ENCODE assay signal across 8 mouse cellular contexts in the genomic region with DNA sequence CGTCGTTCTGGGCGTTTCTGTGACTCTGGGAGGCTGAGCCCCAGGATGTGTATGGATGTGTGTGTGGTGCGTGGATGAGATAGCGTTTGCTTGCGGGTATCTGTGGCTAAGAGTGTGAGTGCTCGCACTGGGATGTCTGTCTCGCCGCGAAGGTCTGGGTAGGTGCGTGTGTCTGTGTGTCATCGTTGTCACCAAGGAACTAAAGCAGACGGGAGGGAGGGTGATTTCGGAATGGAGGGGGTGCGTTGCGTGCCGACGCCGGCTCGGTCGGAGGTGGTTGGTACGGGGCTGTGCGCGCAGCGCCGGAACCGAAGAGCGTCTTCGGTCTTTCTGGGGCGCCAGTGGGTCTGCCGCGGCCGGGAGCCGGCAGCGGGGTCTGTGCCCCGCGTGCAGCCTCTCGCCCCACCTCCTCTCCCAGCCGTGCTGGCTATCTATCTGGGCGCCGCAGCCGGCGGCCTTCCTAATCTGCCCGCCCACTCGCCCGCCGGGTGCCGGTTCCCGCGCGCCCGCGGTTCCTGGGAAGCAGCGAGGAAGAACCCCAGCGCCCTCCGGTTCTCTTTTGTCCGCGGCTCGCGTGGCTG. TPM values are rescaled to one million over a fixed set of nuclear protein-coding genes. Genes with fewer than 3 reads are reported as not detected.
DNase-seq lines count a peak whose midpoint lies in the region; ATAC-seq and TF ChIP-seq lines count a peak whose summit lies in the region.

No protein-coding gene starts in this region.

- no peaks in the 10 kb centered on the region for H3K27me3 ChIP-seq in thymus, adult 2 months (ENCODE audit: control insufficient read depth, insufficient read depth, low read length)
- H3K27me3 ChIP-seq in forebrain, embryonic 16.5 days (replicated peaks; ENCODE audit: control insufficient read depth, insufficient read depth, low read length): no peaks in the 10 kb centered on the region
- no peaks in the 10 kb centered on the region for H3K27me3 ChIP-seq in intestine, embryonic 16.5 days (replicated peaks; ENCODE audit: control insufficient read depth, insufficient read depth, low read length)
- H3K27me3 ChIP-seq in testis, adult 2 months (ENCODE audit: control insufficient read depth, insufficient read depth, low read length): no peaks in the 10 kb centered on the region

- H3K36me3 ChIP-seq in thymus, adult 2 months (ENCODE audit: control insufficient read depth, insufficient read depth, low read length): no peaks in the 10 kb centered on the region
- no peaks in the 10 kb centered on the region for H3K36me3 ChIP-seq in forebrain, embryonic 16.5 days (ENCODE audit: control insufficient read depth, insufficient read depth)
- H3K36me3 ChIP-seq in intestine, embryonic 16.5 days (ENCODE audit: control insufficient read depth, insufficient read depth, low read length): no peaks in the 10 kb centered on the region
- H3K36me3 ChIP-seq in testis, adult 2 months (ENCODE audit: control insufficient read depth, insufficient read depth, low read length): no peaks in the 10 kb centered on the region

- whole genome bisulfite sequencing in thymus, adult 2 months: 1% methylated on average over 59 of the region's 60 CpGs
- WGBS in forebrain, embryonic 16.5 days: 0% methylated on average over 60 of the region's 60 CpGs
- under 1% methylated on average over 59 of the region's 60 CpGs for WGBS in intestine, embryonic 16.5 days

- TF ChIP-seq CTCF in thymus, adult 2 months (IDR thresholded peaks at IDR 0.05; ENCODE audit: borderline replicate concordance, control insufficient read depth, extremely low read depth, insufficient read depth, low read length, poor library complexity): no peak
- no peak for TF ChIP-seq CTCF in testis, adult 2 months (IDR thresholded peaks at IDR 0.05; ENCODE audit: control insufficient read depth, insufficient read depth, insufficient replicate concordance, low read depth, low read length)

- peak overlapping the region; percentile 98 for H3K4me2 ChIP-seq in forebrain, embryonic 16.5 days (ENCODE audit: low read length)
- peak overlapping the region; percentile 86 for H3K4me2 ChIP-seq in intestine, embryonic 16.5 days (ENCODE audit: low read depth, low read length)

- no peak for DNase-seq in thymus, adult 2 months
- no peak for DNase-seq in thymus, postnatal 36 days
- DNase-seq in c-Kit-negative CD71-positive TER-119-positive erythroid progenitor cells, embryonic 14.5 days (ENCODE audit: low read depth, low spot score): peak; percentile 69
- peak; percentile 89 for DNase-seq in liver

- H3K9me3 ChIP-seq in forebrain, embryonic 16.5 days (ENCODE audit: control insufficient read depth, low read length): no peaks in the 10 kb centered on the region
- H3K9me3 ChIP-seq in intestine, embryonic 16.5 days (ENCODE audit: control insufficient read depth, low read length): no peaks in the 10 kb centered on the region

- TF ChIP-seq POLR2A in thymus, adult 2 months (IDR thresholded peaks at IDR 0.05; ENCODE audit: control insufficient read depth, extremely low read depth, insufficient read depth, low read length, poor library complexity): no peak
- no peak for TF ChIP-seq POLR2A in testis, adult 2 months (IDR thresholded peaks at IDR 0.05; ENCODE audit: control insufficient read depth, low read depth, low read length)

- H3K27ac ChIP-seq in thymus, adult 2 months (ENCODE audit: control insufficient read depth, insufficient read depth, low read length): no peak overlapping the region
- H3K27ac ChIP-seq in forebrain, embryonic 16.5 days (ENCODE audit: low read length): peak overlapping the region; percentile 77
- H3K27ac ChIP-seq in intestine, embryonic 16.5 days (ENCODE audit: low read length): peak overlapping the region; percentile 90
- H3K27ac ChIP-seq in testis, adult 2 months (ENCODE audit: control insufficient read depth, insufficient read depth, low read depth, low read length): peak overlapping the region; percentile 74

- H3K9ac ChIP-seq in forebrain, embryonic 16.5 days (replicated peaks; ENCODE audit: low read depth, low read length): peak overlapping the region; percentile 79
- H3K9ac ChIP-seq in intestine, embryonic 16.5 days (ENCODE audit: low read depth, low read length): peak overlapping the region; percentile 82

- H3K4me1 ChIP-seq in thymus, adult 2 months (replicated peaks; ENCODE audit: control insufficient read depth, insufficient read depth, low read length): peaks cover 9% of the 10 kb centered on the region; the same call in 1 of the 2 replicates
- H3K4me1 ChIP-seq in forebrain, embryonic 16.5 days (replicated peaks; ENCODE audit: control insufficient read depth, insufficient read depth, low read length): peaks cover 11% of the 10 kb centered on the region
- peaks cover 22% of the 10 kb centered on the region for H3K4me1 ChIP-seq in intestine, embryonic 16.5 days (ENCODE audit: control insufficient read depth, insufficient read depth, low read length)
- peaks cover 10% of the 10 kb centered on the region for H3K4me1 ChIP-seq in testis, adult 2 months (ENCODE audit: control insufficient read depth, insufficient read depth, low read length)

- ATAC-seq in forebrain, embryonic 16.5 days: peak; percentile 22
- ATAC-seq in intestine, embryonic 16.5 days: peak; percentile 36
- 0 out of 2 replicates have a peak, but pooled peaks have one; percentile 8 for ATAC-seq in monocyte, adult 5-6 weeks (replicated peaks; ENCODE audit: insufficient number of reproducible peaks, low FRiP score, low TSS enrichment, poor library complexity, severe bottlenecking)

- H3K4me3 ChIP-seq in thymus, adult 2 months (ENCODE audit: control insufficient read depth, insufficient read depth, low read length): peak overlapping the region; percentile 83
- peak overlapping the region; percentile 79 for H3K4me3 ChIP-seq in forebrain, embryonic 16.5 days (replicated peaks; ENCODE audit: low read length)
- peak overlapping the region; percentile 73 for H3K4me3 ChIP-seq in intestine, embryonic 16.5 days (ENCODE audit: low read length)
- peak overlapping the region; percentile 96 for H3K4me3 ChIP-seq in testis, adult 2 months (ENCODE audit: control insufficient read depth, low read depth, low read length)

RNA-seq across cellular contexts. Expression of gene Slc6a9, which starts 1.3 kb away (rescaled TPM):
- 4.7 and 8.2 TPM in 2 replicates for polyA plus RNA-seq in thymus, adult 2 months (2012; rRNA removed)
- polyA plus RNA-seq in forebrain, embryonic 16.5 days (2015; fragmentation: Nextera tagmentation; extraction: Ambion mirVana): 12.0 and 16.2 TPM in 2 replicates
- 10.1 and 10.8 TPM in 2 replicates for polyA plus RNA-seq in intestine, embryonic 16.5 days (2015; fragmentation: Nextera tagmentation; extraction: Ambion mirVana)
- total RNA-seq in monocyte, adult 5-6 weeks (2017): 1.8 to 2.8 TPM in 2 of 3 replicates, not detected in the other
- polyA plus RNA-seq in testis, adult 2 months (2012; rRNA removed): 6.4 and 7.4 TPM in 2 replicates

RNA-seq across cellular contexts. Expression of gene Ccdc24, which starts 36.7 kb away (rescaled TPM):
- 0.51 and 0.81 TPM in 2 replicates for polyA plus RNA-seq in thymus, adult 2 months (2012; rRNA removed)
- 2.0 and 2.4 TPM in 2 replicates for polyA plus RNA-seq in forebrain, embryonic 16.5 days (2015; fragmentation: Nextera tagmentation; extraction: Ambion mirVana)
- polyA plus RNA-seq in intestine, embryonic 16.5 days (2015; fragmentation: Nextera tagmentation; extraction: Ambion mirVana): 0.66 and 0.86 TPM in 2 replicates
- total RNA-seq in monocyte, adult 5-6 weeks (2017): not detected in 3 replicates
- 137 and 146 TPM in 2 replicates for polyA plus RNA-seq in testis, adult 2 months (2012; rRNA removed)

RNA-seq across cellular contexts. Expression of gene B4galt2, which starts 47.7 kb away (rescaled TPM):
- 3.7 and 4.4 TPM in 2 replicates for polyA plus RNA-seq in thymus, adult 2 months (2012; rRNA removed)
- 47.8 and 47.9 TPM in 2 replicates for polyA plus RNA-seq in forebrain, embryonic 16.5 days (2015; fragmentation: Nextera tagmentation; extraction: Ambion mirVana)
- 10.5 and 11.1 TPM in 2 replicates for polyA plus RNA-seq in intestine, embryonic 16.5 days (2015; fragmentation: Nextera tagmentation; extraction: Ambion mirVana)
- total RNA-seq in monocyte, adult 5-6 weeks (2017): not detected in 3 replicates
- polyA plus RNA-seq in testis, adult 2 months (2012; rRNA removed): 28.5 and 33.1 TPM in 2 replicates

RNA-seq across cellular contexts. Expression of gene Atp6v0b, which starts 51.5 kb away (rescaled TPM):
- 372 and 526 TPM in 2 replicates for polyA plus RNA-seq in thymus, adult 2 months (2012; rRNA removed)
- polyA plus RNA-seq in forebrain, embryonic 16.5 days (2015; fragmentation: Nextera tagmentation; extraction: Ambion mirVana): 426 and 531 TPM in 2 replicates
- 345 and 371 TPM in 2 replicates for polyA plus RNA-seq in intestine, embryonic 16.5 days (2015; fragmentation: Nextera tagmentation; extraction: Ambion mirVana)
- 121 to 188 TPM (median 178 TPM) in 3 replicates for total RNA-seq in monocyte, adult 5-6 weeks (2017)
- 214 and 232 TPM in 2 replicates for polyA plus RNA-seq in testis, adult 2 months (2012; rRNA removed)

RNA-seq across cellular contexts. Expression of gene Dph2, which starts 56.2 kb away (rescaled TPM):
- polyA plus RNA-seq in thymus, adult 2 months (2012; rRNA removed): 38.8 and 45.8 TPM in 2 replicates
- 29.8 and 30.1 TPM in 2 replicates for polyA plus RNA-seq in forebrain, embryonic 16.5 days (2015; fragmentation: Nextera tagmentation; extraction: Ambion mirVana)
- 17.1 and 19.4 TPM in 2 replicates for polyA plus RNA-seq in intestine, embryonic 16.5 days (2015; fragmentation: Nextera tagmentation; extraction: Ambion mirVana)
- total RNA-seq in monocyte, adult 5-6 weeks (2017): 2.1 to 15.0 TPM (median 4.2 TPM) in 3 replicates
- polyA plus RNA-seq in testis, adult 2 months (2012; rRNA removed): 6.6 and 8.2 TPM in 2 replicates

Comparison
In these comparisons a context has a peak if more than half of its experiments do, and no peak if none do; other contexts are left out.
1. DNase-seq: peak in c-Kit-negative CD71-positive TER-119-positive erythroid progenitor cells, embryonic 14.5 days (single experiment) and liver (single experiment); none in thymus, adult 2 months (single experiment) and thymus, postnatal 36 days (0 of 2).
2. RNA of gene Ccdc24, which starts 36.7 kb away (polyA plus RNA-seq): 137 to 146 TPM in testis, adult 2 months; 2.0 to 2.4 TPM in forebrain, embryonic 16.5 days, 0.51 to 0.81 TPM in thymus, adult 2 months and 0.66 to 0.86 TPM in intestine, embryonic 16.5 days; every median in the first group is over 10 times any median in the second.
3. Peak in every context shown above with its lines, with median percentiles within 50 percentile points of each other: H3K4me3 ChIP-seq and ATAC-seq.